16 mouse cellular contexts compared by ENCODE assay signal in genomic region chr11:3817986-3818758, GRCm38 (mm10). TPM values are rescaled to one million over a fixed set of nuclear protein-coding genes. Genes with fewer than 3 reads are reported as not detected.
DNase-seq lines count a peak whose midpoint lies in the region; ATAC-seq lines count a peak whose summit lies in the region.
"Had no signal": no experiment of that assay in that cellular context is flagged by ENCODE, and none has a peak within 500 bp of the region (broad histone marks: within the 10 kb centered on the region; RNA-seq: fewer than 3 reads in every experiment).

No protein-coding gene starts in this region.

- H3K27me3 ChIP-seq in heart, embryonic 10.5 days (ENCODE audit: insufficient read depth, poor library complexity, severe bottlenecking): no peaks in the 10 kb centered on the region
- no peaks in the 10 kb centered on the region for H3K27me3 ChIP-seq in stomach, embryonic 16.5 days (ENCODE audit: control insufficient read depth, insufficient read depth, low read length)
- H3K27me3 ChIP-seq: liver, embryonic 13.5 days had no signal

- no peaks in the 10 kb centered on the region for H3K36me3 ChIP-seq in heart, embryonic 10.5 days
- no peaks in the 10 kb centered on the region for H3K36me3 ChIP-seq in stomach, embryonic 16.5 days (ENCODE audit: control insufficient read depth, insufficient read depth, low read length)
- H3K36me3 ChIP-seq: liver, embryonic 13.5 days had no signal

- no peak overlapping the region for H3K4me3 ChIP-seq in heart, embryonic 10.5 days
- no peak overlapping the region for H3K4me3 ChIP-seq in stomach, embryonic 16.5 days (replicated peaks; ENCODE audit: low read length)
- H3K4me3 ChIP-seq: erythroblast, embryonic 14.5 days; liver, embryonic 13.5 days had no signal

- intact Hi-C loops in heart, postnatal 36 days (cut with DNase I): no loop called here
- intact Hi-C loops in left cerebral cortex, postnatal 25 days (cut with DNase I): no loop called here

- H3K9me3 ChIP-seq in heart, embryonic 10.5 days: no peaks in the 10 kb centered on the region
- H3K9me3 ChIP-seq in stomach, embryonic 16.5 days (replicated peaks; ENCODE audit: control insufficient read depth, low read length): no peaks in the 10 kb centered on the region
- H3K9me3 ChIP-seq: liver, embryonic 13.5 days had no signal

- 0 out of 2 replicates have a peak overlapping the region, but pooled peaks have one; percentile 2 for H3K27ac ChIP-seq in heart, embryonic 10.5 days
- no peak overlapping the region for H3K27ac ChIP-seq in stomach, embryonic 16.5 days (ENCODE audit: low read length)
- H3K27ac ChIP-seq: liver, embryonic 13.5 days had no signal

- WGBS in heart, embryonic 10.5 days: 25% methylated on average over 4 of the region's 4 CpGs
- WGBS in stomach, embryonic 16.5 days: 21% methylated on average over 4 of the region's 4 CpGs

- ATAC-seq in stomach, embryonic 16.5 days (ENCODE audit: insufficient read depth, low FRiP score): peak; percentile 58; the same call in 1 of the 2 replicates

- H3K9ac ChIP-seq in stomach, embryonic 16.5 days (ENCODE audit: low read length): no peak overlapping the region
- H3K9ac ChIP-seq: liver, embryonic 13.5 days had no signal

- no peak for DNase-seq in heart, embryonic 10.5 days (ENCODE audit: low spot score)
- no peak for DNase-seq in heart, postnatal 36 days
- DNase-seq in lung, postnatal 36 days: peak; percentile 3
- DNase-seq in lung, postnatal 10 days: no peak
- peak; percentile 17 for DNase-seq in embryo, embryonic 9.5 days (ENCODE audit: extremely low spot score)
- DNase-seq in thymus, adult 18-20 months: no peak
- no peak for DNase-seq in left cerebral cortex, postnatal 25 days (ENCODE audit: low spot score in 2 of 2)
- DNase-seq: cerebellum, postnatal 10 days; heart, adult 11 months; heart, postnatal 10 days; kidney, adult 8-10 months; liver, embryonic 13.5 days; right cerebral cortex, postnatal 4 days had no signal

- no peak overlapping the region for H3K4me2 ChIP-seq in stomach, embryonic 16.5 days (ENCODE audit: low read depth, low read length)
- H3K4me2 ChIP-seq: liver, embryonic 13.5 days had no signal

- H3K4me1 ChIP-seq in heart, embryonic 10.5 days: 0 out of 2 replicates have a peak, but pooled peaks cover 6% of the 10 kb centered on the region
- no peaks in the 10 kb centered on the region for H3K4me1 ChIP-seq in stomach, embryonic 16.5 days (ENCODE audit: control insufficient read depth, insufficient read depth, low read length)
- H3K4me1 ChIP-seq: liver, embryonic 13.5 days had no signal

RNA-seq across cellular contexts. Expression of gene Osbp2, which starts 45.5 kb away (rescaled TPM):
- polyA plus RNA-seq in heart, embryonic 10.5 days (2016; fragmentation: Nextera tagmentation; extraction: Ambion mirVana): 0.11 and 0.29 TPM in 2 replicates
- total RNA-seq in heart, postnatal 36 days (2021): 10 to 100 TPM; 14.1 to 14.3 TPM
- 0.25 and 0.27 TPM in 2 replicates for polyA plus RNA-seq in stomach, embryonic 16.5 days (2015; fragmentation: Nextera tagmentation; extraction: Ambion mirVana)
- 100 to 1,000 TPM; 133 TPM for total RNA-seq in left cerebral cortex, postnatal 25 days (2021)
- total RNA-seq: MEL had no signal
- polyA plus RNA-seq: erythroblast, embryonic 14.5 days had no signal

Comparison
In these comparisons a context has a peak if more than half of its experiments do, and no peak if none do; other contexts are left out.
1. DNase-seq: peak in lung, postnatal 36 days (single experiment) and embryo, embryonic 9.5 days (single experiment); none in heart, embryonic 10.5 days (single experiment), heart, postnatal 36 days (0 of 2), lung, postnatal 10 days (single experiment), thymus, adult 18-20 months (0 of 2) and left cerebral cortex, postnatal 25 days (0 of 2).
2. RNA of gene Osbp2, which starts 45.5 kb away (total RNA-seq): 133 TPM in left cerebral cortex, postnatal 25 days; 14.1 to 14.3 TPM in heart, postnatal 36 days; every median in the first group is over 4 times any median in the second.